Mouse (Mus musculus): ENCODE measurements around the gene Mepce.

The Mepce gene

GRCm38 (mm10) chr5:137739471-137739870, 48.0 kb downstream of the Mepce start:
- DNase-seq (ENCODE audit: low spot score): no peak

GRCm38 (mm10) chr5:137738516-137738915, 48.9 kb downstream of the Mepce start:
- no peak for DNase-seq (ENCODE audit: low spot score)

- DNase-seq (ENCODE audit: low spot score): no peak
These were observed 50.0 kb downstream of the Mepce start for GRCm38 (mm10) chr5:137737400-137737940.

GRCm38 (mm10) chr5:137734289-137735061, 53.0 kb downstream of the Mepce start:
- no peak for DNase-seq (ENCODE audit: low spot score)

- no peak for DNase-seq (ENCODE audit: low spot score)
These were observed 53.7 kb downstream of the Mepce start for GRCm38 (mm10) chr5:137733638-137734288.
